Mouse (Mus musculus): ENCODE measurements around the gene Plekhg4.
A peak's percentile ranks its signal among the peaks of the same experiment; 100 is the strongest.

Plekhg4 gene

GRCm38 (mm10) chr8:105349096-105349771 is 23.8 kb upstream of the Plekhg4 start:
- no peak for DNase-seq (ENCODE audit: low spot score in 2 of 2)

- no peak for DNase-seq (ENCODE audit: low spot score in 2 of 2)
Measured at GRCm38 (mm10) chr8:105350186-105350585, 22.9 kb upstream of the Plekhg4 start.

GRCm38 (mm10) chr8:105353583-105354135 is 19.4 kb upstream of the Plekhg4 start:
- no peak for DNase-seq (ENCODE audit: low spot score in 2 of 2)

- no peak for DNase-seq (ENCODE audit: low spot score in 2 of 2)
Measured at GRCm38 (mm10) chr8:105354549-105354948, 18.5 kb upstream of the Plekhg4 start.

DNA sequence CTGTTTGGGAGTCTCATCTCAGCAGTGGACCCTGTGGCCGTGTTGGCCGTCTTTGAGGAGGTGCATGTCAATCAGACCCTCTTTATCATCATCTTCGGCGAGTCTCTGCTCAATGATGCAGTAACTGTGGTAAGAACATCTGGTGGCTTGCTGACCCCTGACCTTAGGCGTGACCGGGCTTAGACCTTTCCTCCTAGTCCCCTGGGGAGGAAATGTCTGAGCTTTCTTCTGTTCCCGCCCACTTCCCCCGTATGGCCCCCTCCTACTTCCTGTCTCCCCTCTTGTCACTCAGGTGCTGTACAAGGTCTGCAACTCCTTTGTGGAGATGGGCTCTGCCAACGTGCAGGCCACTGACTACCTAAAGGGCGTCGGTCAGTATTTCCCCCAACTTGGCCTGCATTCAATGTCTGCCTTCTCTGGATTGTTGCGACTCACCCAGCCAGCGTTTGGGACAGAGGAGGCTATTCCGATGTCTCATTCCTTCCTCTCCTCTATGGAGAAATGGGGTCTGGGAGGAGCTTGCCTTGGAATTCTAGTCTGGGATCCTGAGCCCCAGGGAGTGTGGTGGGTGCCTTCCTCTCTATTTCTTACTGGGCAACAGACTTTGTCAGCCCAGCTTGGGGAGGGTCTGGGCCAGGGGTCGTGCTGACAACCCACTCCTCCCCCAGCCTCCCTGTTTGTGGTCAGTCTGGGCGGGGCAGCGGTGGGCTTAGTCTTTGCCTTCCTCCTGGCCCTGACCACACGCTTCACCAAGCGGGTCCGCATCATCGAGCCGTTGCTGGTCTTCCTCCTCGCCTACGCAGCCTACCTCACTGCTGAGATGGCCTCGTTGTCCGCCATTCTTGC is 17.7 kb upstream of the Plekhg4 start:
- DNase-seq (ENCODE audit: low spot score in 2 of 2) = peak; percentile 27 to 52

GRCm38 (mm10) chr8:105356681-105357080 is 16.4 kb upstream of the Plekhg4 start:
- no peak for DNase-seq (ENCODE audit: low spot score in 2 of 2)

DNA sequence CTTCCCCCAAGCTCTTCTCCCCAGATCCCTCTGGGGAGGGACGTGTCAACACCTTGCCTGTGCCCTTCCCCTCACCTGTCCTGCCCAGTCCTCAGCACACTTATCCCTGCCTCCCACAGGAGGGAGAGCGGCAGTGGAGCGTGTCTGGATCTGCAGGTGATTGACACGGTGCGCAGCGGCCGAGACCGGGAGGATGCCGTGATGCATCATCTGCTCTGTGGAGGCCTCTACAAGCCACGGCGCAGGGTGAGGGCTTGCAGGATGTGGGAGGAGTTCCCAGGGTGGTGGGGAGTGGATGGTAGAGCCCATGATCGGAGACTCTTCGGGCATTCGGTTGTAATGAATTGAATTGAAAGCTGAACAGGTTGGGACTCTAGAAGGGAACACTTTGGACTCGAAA is 13.9 kb upstream of the Plekhg4 start:
- no peak for DNase-seq (ENCODE audit: low spot score in 2 of 2)

DNA sequence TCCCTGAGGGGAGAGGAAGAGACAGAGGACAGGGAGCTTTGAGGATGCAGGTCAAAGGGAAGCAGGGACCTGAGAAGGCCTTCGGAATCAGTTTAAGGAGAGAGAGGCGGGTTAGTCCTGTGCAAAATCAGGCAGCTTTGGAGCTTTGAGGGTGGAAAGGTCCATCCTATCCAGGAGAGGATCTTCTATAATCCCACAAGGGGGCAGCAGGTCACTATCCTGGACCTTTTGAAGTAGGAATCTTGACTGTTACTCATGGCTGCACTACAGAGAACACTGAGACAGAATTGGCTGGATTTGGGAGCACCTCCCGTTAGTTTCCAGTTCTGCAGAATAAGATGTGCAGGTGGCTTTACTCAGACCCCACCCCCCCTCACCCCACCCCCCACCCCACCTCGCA is 13.4 kb upstream of the Plekhg4 start:
- DNase-seq (ENCODE audit: low spot score in 2 of 2) = no peak

DNA sequence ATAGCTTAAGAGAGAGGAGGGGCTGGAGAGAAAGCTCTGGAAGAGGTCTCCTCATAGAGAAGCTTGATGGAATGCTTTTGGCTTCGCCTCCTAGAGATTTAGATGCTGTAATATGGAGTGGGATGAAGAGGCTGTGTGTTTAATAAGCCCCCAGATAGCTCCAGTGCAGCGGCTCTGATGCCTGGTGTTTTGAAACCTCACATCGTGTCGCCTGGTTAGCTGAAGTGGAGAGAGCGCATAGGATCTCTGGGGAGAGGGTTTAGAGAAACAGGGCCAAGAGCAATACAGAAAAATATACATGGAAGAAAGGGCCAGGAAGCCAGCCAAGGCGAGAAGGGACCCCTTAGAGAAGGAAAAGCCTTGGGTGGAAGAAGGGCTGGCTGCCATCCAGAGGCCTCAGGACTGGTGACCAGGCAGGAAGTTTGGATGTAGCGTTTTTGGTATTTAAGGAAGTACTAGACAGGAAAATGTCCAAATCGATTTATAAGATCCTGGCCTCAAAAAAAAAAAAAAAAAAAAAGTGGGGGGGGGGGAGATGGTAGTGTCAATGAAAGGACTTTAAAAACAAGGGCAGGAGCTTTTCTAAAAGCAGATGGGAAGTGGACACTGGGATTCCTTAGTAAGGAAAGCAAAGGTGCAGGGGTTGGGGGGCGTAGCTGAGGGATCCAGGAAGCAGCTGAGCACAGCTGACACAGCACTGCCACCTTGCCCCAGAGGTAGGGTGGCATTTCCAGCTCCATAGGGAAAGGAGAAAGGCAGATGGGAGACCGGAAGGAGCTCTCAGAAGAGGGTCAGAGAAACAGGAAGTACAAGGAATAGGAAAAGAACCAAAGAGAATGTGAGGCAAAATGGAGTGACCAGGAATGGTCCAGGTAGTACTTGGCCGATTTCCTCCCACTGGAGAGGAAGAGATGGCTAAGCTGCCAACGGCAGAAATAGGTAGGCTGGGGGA is 11.0 kb upstream of the Plekhg4 start:
- no peak for DNase-seq (ENCODE audit: low spot score in 2 of 2)

DNA sequence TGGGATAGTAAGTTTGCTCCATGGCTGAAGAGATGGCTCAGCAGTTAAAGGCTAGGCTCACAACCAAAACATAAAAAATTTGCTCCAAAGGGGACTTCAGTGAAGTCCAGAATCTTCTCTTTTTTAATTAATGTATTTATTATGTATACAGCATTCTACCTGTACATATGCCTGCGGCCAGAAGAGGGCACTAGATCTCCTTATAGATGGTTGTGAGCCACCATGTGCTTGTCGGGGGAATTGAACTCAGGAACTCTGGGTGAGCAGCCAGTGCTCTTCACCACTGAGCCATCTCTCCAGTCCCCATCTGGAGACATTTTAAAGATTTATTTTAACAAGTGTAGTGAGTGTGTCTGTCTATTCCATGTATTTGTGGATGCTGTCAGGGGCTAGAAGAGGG is 6.0 kb upstream of the Plekhg4 start:
- DNase-seq (ENCODE audit: low spot score in 2 of 2) = peak in 1 of 2 experiments; percentile 26

DNA sequence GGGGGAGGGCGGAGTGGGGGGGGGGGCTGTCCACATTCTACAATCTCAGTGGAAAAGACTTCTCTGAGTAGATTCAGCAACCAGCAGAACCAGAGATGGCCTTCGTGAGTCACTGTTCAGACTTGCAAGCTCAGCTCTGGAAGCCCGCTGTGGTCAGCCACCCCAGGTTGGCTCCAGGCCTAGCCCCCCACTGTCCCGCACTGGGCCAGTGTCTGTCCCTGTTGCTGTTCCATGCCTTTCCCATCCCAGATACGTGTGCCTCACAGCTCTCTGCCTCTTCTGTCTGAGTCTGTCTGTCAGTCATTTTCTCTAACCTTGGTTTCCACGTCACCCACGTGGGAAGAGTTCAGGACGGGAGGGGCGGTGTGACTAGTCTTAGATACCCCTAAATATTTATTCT is 601 bp upstream of the Plekhg4 start:
- no peak for DNase-seq (ENCODE audit: low spot score in 2 of 2)

DNA sequence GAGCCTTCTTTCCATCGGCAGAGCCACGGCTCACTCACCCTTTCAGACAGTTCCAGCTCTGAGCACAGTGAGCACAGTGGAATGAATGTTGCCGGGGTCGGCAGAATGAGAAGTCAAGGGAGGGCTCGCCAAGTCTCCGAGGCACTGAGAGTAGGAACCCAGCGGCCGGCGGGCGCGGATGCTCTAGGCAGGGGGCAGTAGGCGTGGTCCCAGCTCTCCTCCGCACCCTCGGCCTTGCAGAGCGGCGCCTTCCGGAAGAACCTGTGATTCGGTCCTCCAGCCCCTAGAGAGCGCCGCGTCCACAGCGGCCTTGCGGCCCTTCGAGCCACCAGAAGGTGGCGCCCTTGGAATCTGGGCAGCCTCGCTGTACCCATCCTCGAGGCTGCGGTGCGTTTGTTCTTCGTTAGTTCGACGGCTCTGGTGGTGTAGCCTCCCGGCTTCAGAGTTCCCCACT is 1.5 kb downstream of the Plekhg4 start:
- DNase-seq (ENCODE audit: low spot score in 2 of 2) = peak in 1 of 2 experiments; percentile 20

DNA sequence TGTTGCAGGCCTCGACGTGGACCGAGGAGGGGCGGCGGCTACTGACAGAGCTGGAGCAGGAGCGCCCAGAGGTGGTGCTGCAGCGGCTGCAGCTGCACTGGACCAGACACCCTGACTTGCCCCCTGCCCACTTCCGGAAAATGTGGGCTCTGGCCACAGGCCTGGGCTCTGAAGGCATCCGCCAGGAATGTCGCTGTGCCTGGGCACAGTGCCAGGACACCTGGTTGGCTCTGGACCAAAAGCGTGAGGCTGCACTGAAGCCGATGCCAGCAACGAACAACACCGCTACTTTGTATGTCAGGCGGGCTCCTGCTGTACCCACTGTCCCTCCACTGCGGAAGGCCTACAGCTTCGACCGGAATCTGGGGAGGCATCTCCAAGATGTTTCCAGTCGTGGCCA is 5.6 kb downstream of the Plekhg4 start:
- DNase-seq (ENCODE audit: low spot score in 2 of 2) = no peak

DNA sequence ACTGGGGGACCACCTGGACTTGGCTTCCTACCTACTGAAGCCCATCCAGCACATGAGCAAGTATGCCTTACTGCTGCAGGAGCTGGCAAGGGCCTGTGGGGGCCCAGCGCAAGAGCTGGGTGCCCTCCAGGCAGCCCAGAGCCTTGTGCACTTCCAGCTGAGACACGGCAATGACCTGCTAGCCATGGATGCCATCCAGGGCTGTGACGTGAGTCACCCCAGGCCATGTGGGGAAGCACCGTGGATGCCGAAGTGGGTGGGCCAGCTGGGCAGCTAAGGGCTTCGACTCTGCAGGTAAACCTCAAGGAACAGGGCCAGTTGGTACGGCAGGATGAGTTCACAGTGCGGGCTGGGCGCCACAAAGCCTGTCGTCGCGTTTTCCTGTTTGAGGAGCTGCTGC is 7.2 kb downstream of the Plekhg4 start:
- no peak for DNase-seq (ENCODE audit: low spot score in 2 of 2)

- no peak for DNase-seq (ENCODE audit: low spot score in 2 of 2)
Measured at GRCm38 (mm10) chr8:105384070-105384469, 11.0 kb downstream of the Plekhg4 start.

- DNase-seq (ENCODE audit: low spot score in 2 of 2) = no peak
Measured at GRCm38 (mm10) chr8:105387151-105387550, 14.1 kb downstream of the Plekhg4 start.

GRCm38 (mm10) chr8:105389096-105389495 is 16.0 kb downstream of the Plekhg4 start:
- no peak for DNase-seq (ENCODE audit: low spot score in 2 of 2)

- no peak for DNase-seq (ENCODE audit: low spot score in 2 of 2)
Measured at GRCm38 (mm10) chr8:105393089-105393787, 20.2 kb downstream of the Plekhg4 start.

DNA sequence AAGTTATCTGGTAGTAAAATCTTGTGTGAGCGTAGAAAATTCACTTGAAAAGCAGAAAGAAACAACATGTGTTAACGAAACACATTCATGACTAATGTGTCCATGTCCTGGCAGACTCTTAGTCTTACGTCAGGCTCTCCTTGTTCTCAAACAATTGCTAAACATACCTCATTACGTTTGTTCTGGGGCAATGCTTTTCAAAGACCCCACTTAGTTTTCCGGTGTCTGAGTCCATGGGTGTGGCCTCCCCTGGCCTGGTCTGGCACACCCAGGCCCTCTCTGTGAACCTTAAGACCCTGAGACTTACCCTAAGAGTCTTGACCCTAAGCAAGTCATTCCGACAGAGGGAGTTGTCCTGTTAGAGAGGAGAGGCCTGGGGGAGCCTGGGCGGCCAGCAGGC is 20.8 kb downstream of the Plekhg4 start:
- no peak for DNase-seq (ENCODE audit: low spot score in 2 of 2)

DNA sequence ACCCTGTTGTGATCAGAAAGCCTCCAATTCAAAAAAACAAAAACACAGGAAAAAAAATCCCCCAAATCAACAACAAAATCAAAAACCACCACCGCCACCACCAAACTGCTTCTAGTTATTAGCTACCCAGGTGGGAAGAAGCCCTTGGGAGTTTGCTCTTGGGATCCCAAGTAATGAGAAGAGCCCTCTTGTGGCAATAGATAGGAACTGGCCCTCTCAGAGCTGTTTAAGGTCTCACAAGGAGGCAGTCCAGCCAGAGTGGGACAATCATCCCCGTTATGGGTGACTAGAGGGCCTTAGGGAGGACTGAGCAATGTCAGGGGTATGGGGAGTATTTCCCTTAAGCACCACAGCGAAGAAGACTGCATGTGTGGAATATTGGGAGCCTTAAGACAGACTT is 24.7 kb downstream of the Plekhg4 start:
- peak; percentile 18 to 46 for DNase-seq (ENCODE audit: low spot score in 2 of 2)

- DNase-seq (ENCODE audit: low spot score in 2 of 2) = no peak
Measured at GRCm38 (mm10) chr8:105400016-105400415, 26.9 kb downstream of the Plekhg4 start.

Data from thymus, postnatal 10 days (tissue).